Mouse (Mus musculus) myocyte (in vitro differentiated cells): Measurements from ENCODE around the gene M6pr.

Experiments
- CEBPB ChIP-seq: IDR thresholded peaks from 2 replicates; pipeline ENCODE4 v1.6.1; 2011; ENCODE audit warnings: mild to moderate bottlenecking, moderate library complexity; ENCODE audit not compliant: poor library complexity, insufficient read depth, severe bottlenecking
- E2F4 ChIP-seq: IDR thresholded peaks from one replicate; pipeline ENCODE4 v1.6.1; 2011; ENCODE audit warnings: mild to moderate bottlenecking, control low read depth, moderate library complexity; ENCODE audit not compliant: insufficient read depth
- MAX ChIP-seq: IDR thresholded peaks from one replicate; pipeline ENCODE4 v1.6.1; 2011; ENCODE audit warnings: low read depth, mild to moderate bottlenecking, control low read depth
- MYOG ChIP-seq, 3 experiments: IDR thresholded peaks; one replicate each; pipeline ENCODE4 v1.6.1; 2011; ENCODE audit warnings: control low read depth in 2 of 3, low read depth in 2 of 3, mild to moderate bottlenecking in 2 of 3; ENCODE audit not compliant: insufficient read length in 2 of 3, control insufficient read depth in 1 of 3, insufficient read depth in 1 of 3
- POLR2A ChIP-seq: IDR thresholded peaks from one replicate; pipeline ENCODE4 v1.6.1; 2011; ENCODE audit warnings: low read depth, mild to moderate bottlenecking, control low read depth, moderate library complexity; ENCODE audit not compliant: insufficient read length
- REST ChIP-seq: IDR thresholded peaks from one replicate; pipeline ENCODE4 v1.6.1; 2011; ENCODE audit warnings: mild to moderate bottlenecking, control low read depth, moderate library complexity; ENCODE audit not compliant: insufficient read depth, insufficient read length
- SRF ChIP-seq: IDR thresholded peaks from one replicate; pipeline ENCODE4 v1.6.1; 2011; ENCODE audit warnings: low read depth; ENCODE audit not compliant: control insufficient read depth, insufficient read length
- TCF12 ChIP-seq: IDR thresholded peaks from one replicate; pipeline ENCODE4 v1.6.1; 2011; ENCODE audit warnings: mild to moderate bottlenecking, control low read depth; ENCODE audit not compliant: poor library complexity, insufficient read depth, severe bottlenecking
- USF1 ChIP-seq: IDR thresholded peaks from one replicate; pipeline ENCODE4 v1.6.1; 2011; ENCODE audit warnings: low read depth, mild to moderate bottlenecking, control low read depth, moderate library complexity

DNA sequence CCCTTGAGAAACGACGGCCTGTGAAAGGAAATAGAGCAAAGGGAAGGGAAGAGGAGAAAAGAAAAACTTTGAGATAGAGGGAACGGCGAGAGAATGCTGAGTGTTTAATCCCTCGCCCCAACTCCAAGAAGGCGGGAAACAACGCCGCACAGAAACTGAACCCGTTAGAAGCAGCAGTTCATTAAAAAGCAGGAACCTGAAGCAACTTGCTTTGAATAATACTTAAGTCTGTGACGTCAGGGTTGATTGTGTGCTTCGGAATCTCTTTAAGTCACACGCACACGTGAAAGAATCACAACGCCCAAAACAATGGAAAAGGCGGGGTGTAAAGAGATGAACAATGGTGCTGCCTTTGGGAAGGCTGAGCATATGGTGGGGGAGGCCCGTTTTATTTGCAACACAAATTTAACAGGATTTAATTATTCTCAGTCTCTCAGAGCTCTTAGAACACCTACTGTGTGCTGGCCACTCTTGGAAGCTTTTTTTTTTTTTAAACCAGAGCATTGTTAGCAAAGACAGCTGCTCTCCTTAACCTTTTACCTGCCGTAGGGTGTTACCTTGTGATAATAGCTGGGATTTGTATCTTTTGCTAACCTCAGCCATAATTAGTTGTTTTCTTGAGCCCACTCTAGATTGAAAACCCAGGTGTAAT, 32.0 kb downstream of the M6pr start, which contains the start of gene Phc1:
- no peak for TF ChIP-seq MYOG (IDR thresholded peaks at IDR 0.05; ENCODE audit: control insufficient read depth in 1 of 3, insufficient read depth in 1 of 3, insufficient read length in 2 of 3, low read depth in 2 of 3)
- TF ChIP-seq MAX, result no peak
- no peak for TF ChIP-seq POLR2A
- TF ChIP-seq USF1, result no peak
- TF ChIP-seq REST, result no peak
- no peak for TF ChIP-seq TCF12
- TF ChIP-seq SRF, result no peak
- no peak for TF ChIP-seq E2F4
- TF ChIP-seq CEBPB, result no peak
